Mouse (Mus musculus) lung, embryonic 14.5 days (tissue): Measurements from ENCODE around the gene Terb2. TPM values are rescaled to one million over a fixed set of nuclear protein-coding genes. Genes with fewer than 3 reads are reported as not detected.

Experiments
- ATAC-seq: fragments of 200-750 bp; cut with Nextera tagmentation; 2 replicates; pipeline ENCODE4 v1.8.0; 2017; ENCODE audit warnings: mild to moderate bottlenecking, moderate TSS enrichment, moderate library complexity; ENCODE audit not compliant: insufficient read depth
- DNase-seq: peaks from one replicate; pipeline ENCODE4 v3.0.0-alpha.2; 2015
- H3K27ac ChIP-seq: fragments of 300-500 bp; sonication (generic); 2 replicates; pipeline ENCODE4 v1.5.1; 2014; ENCODE audit warnings: low read depth, mild to moderate bottlenecking, moderate library complexity
- H3K27me3 ChIP-seq: fragments of 300-500 bp; sonication (generic); 2 replicates; pipeline ENCODE4 v1.6.1; 2014; ENCODE audit warnings: low read length, control low read depth; ENCODE audit not compliant: insufficient read depth
- H3K36me3 ChIP-seq: fragments of 300-500 bp; sonication (generic); 2 replicates; pipeline ENCODE4 v1.6.1; 2014; ENCODE audit warnings: control low read depth; ENCODE audit not compliant: insufficient read depth
- H3K4me1 ChIP-seq: fragments of 300-500 bp; sonication (generic); 2 replicates; pipeline ENCODE4 v1.6.1; 2014; ENCODE audit warnings: antibody characterized with exemption, control low read depth; ENCODE audit not compliant: insufficient read depth
- H3K4me2 ChIP-seq: fragments of 300-500 bp; sonication (generic); 2 replicates; pipeline ENCODE4 v1.6.1; 2014; ENCODE audit warnings: mild to moderate bottlenecking
- H3K4me3 ChIP-seq: fragments of 300-500 bp; sonication (generic); 2 replicates; pipeline ENCODE4 v1.5.1; 2014; ENCODE audit warnings: low read depth, low read length
- H3K9ac ChIP-seq: fragments of 300-500 bp; sonication (generic); 2 replicates; pipeline ENCODE4 v1.6.1; 2014
- H3K9me3 ChIP-seq: fragments of 300-500 bp; sonication (generic); 2 replicates; pipeline ENCODE4 v1.6.1; 2016; ENCODE audit warnings: low read depth, low read length, control low read depth
- CTCF ChIP-seq: IDR thresholded peaks from 2 replicates; pipeline ENCODE4 v1.5.1; 2016; ENCODE audit warnings: antibody characterized with exemption, low read depth
- WGBS: fragments of 180-500 bp; shearing (Covaris S2); extraction: QIAGEN DNeasy Blood & Tissue Kit; methylation state at CpG from one replicate; pipeline ENCODE4 v1.1.7; 2014; 5-methylcytosine and 5-hydroxymethylcytosine counted together
- polyA plus RNA-seq: library from polyadenylated mRNA; unstranded; fragments of >200 nt; fragmentation: Nextera tagmentation; extraction: Ambion mirVana; gene quantifications from 2 replicates; pipeline ENCODE4 v1.2.1, GENCODE M21; 2014

Gene Terb2
- polyA plus RNA-seq, 1 experiment from 2014 or later = not detected

- no peak within 1 kb of the TSS for H3K27ac ChIP-seq
- peak; percentile 54 for ATAC-seq
Measured at GRCm38 (mm10) chr2:122160680-122161079, 25.4 kb upstream of the Terb2 start, which contains the start of gene Trim69. Gene Trim69, plus strand, starts transcription at chr2:122160700.

GRCm38 (mm10) chr2:122161542-122161941, 24.5 kb upstream of the Terb2 start:
- peaks cover 9% of the 10 kb centered on the region; the same call in 1 of the 2 replicates for H3K4me1 ChIP-seq

More at GRCm38 (mm10) chr2:122160680-122161079, 25.4 kb upstream of the Terb2 start, which contains the start of gene Trim69:
- DNase-seq = peak; percentile 93
- H3K36me3 ChIP-seq = 0 out of 2 replicates have a peak, but pooled peaks cover under 1% of the 10 kb centered on the region
- 45% methylated on average over 2 of the region's 2 CpGs for WGBS
- no peak within 1 kb of the TSS for H3K4me2 ChIP-seq
- H3K9ac ChIP-seq = no peak within 1 kb of the TSS
- TF ChIP-seq CTCF = peak; percentile 88
- peaks cover 9% of the 10 kb centered on the region; the same call in 1 of the 2 replicates for H3K4me1 ChIP-seq
- no peaks in the 10 kb centered on the region for H3K27me3 ChIP-seq
- no peaks in the 10 kb centered on the region for H3K9me3 ChIP-seq
- H3K4me3 ChIP-seq = no peak within 1 kb of the TSS

DNA sequence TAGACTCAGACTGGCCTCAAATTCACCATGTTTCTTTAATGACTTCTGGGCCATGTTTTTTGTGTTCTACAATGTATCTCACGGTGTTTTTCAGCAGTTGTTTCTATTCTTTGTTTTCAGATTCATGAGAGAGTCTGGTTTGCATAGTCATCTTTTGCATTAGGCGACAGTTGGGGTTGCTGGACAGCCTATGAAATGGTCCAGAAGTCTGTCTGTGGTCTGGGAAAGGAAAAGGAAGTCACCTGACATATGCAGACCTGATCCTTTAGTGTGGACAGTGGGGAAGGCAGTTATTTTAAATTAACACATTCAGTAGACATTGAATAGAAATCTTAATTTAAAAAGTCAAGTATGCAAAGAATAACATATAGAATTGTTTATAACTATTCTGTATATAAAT, 23.5 kb upstream of the Terb2 start:
- Histone ChIP-seq H3K4me2 (no peak overlapping the region), H3K4me1 (peaks cover 9% of the 10 kb centered on the region; the same call in 1 of the 2 replicates), H3K4me3 (no peak overlapping the region), H3K9me3 (no peaks in the 10 kb centered on the region), H3K27me3 (no peaks in the 10 kb centered on the region), H3K36me3 (no peaks in the 10 kb centered on the region), H3K9ac (no peak overlapping the region), H3K27ac (no peak overlapping the region)
- ATAC-seq = no peak
- 83% methylated on average over 2 of the region's 2 CpGs for WGBS
- no peak for TF ChIP-seq CTCF
- DNase-seq = no peak

More at GRCm38 (mm10) chr2:122161542-122161941, 24.5 kb upstream of the Terb2 start:
- no peak overlapping the region for H3K4me3 ChIP-seq
- H3K27ac ChIP-seq = no peak overlapping the region
- no peak overlapping the region for H3K4me2 ChIP-seq
- H3K9ac ChIP-seq = no peak overlapping the region
- peak; percentile 40 for DNase-seq
- no peak for TF ChIP-seq CTCF
- no peaks in the 10 kb centered on the region for H3K9me3 ChIP-seq
- peak; percentile 61; the same call in 1 of the 2 replicates for ATAC-seq
- 36% methylated on average over 4 of the region's 4 CpGs for WGBS
- no peaks in the 10 kb centered on the region for H3K36me3 ChIP-seq
- H3K27me3 ChIP-seq = no peaks in the 10 kb centered on the region

DNA sequence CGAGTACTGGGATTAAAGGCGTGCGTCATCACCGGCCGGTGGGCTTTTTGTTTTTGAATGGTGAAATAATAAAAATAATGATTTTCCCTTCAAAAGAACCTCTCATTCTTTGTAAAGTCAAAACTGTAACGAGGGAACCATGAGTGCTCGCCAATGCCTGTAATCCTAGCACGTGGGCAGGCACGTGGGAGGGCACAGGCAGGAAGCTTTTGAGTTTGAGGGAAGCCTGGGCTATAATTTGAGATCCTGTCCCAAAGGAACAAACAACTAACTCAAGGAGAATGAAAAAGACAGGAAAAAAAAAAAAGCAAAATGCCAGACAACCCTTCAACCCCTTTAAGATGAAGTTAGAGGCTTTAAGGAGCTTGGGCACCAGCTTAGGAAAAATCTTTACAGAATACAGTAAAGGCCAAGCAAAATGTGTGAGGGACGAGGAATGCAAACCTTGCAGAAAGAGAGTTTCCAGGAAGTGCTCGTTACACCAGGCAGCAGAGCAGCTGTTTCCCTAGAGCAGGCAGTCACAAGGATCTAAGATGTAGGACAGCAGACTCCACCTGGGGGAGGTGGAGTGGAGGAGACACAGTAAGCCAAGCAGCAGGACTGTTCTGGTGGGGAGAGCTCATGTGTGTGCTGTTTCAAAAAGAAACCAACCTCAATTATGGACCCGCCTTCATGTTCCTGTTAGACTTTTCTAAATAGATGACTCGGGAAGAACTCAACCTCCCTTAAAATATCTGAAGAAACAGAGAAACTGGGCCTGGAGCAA, 22.5 kb upstream of the Terb2 start:
- ATAC-seq = no peak
- H3K4me2 ChIP-seq = no peak overlapping the region

GRCm38 (mm10) chr2:122164293-122164692, 21.8 kb upstream of the Terb2 start:
- Histone ChIP-seq H3K4me2 (no peak overlapping the region), H3K9me3 (no peaks in the 10 kb centered on the region), H3K4me1 (no peaks in the 10 kb centered on the region), H3K4me3 (no peak overlapping the region), H3K27ac (no peak overlapping the region), H3K36me3 (no peaks in the 10 kb centered on the region), H3K27me3 (no peaks in the 10 kb centered on the region), H3K9ac (no peak overlapping the region)
- TF ChIP-seq CTCF = no peak
- 87% methylated on average over 11 of the region's 11 CpGs for WGBS
- ATAC-seq (no peak), DNase-seq (no peak)

More for the DNA sequence above, 22.5 kb upstream of the Terb2 start:
- 71% methylated on average over 13 of the region's 13 CpGs for WGBS
- no peaks in the 10 kb centered on the region for H3K9me3 ChIP-seq
- no peaks in the 10 kb centered on the region for H3K27me3 ChIP-seq
- H3K9ac ChIP-seq = no peak overlapping the region
- H3K36me3 ChIP-seq = no peaks in the 10 kb centered on the region
- 0 out of 2 replicates have a peak, but pooled peaks cover 2% of the 10 kb centered on the region for H3K4me1 ChIP-seq
- H3K4me3 ChIP-seq = no peak overlapping the region
- TF ChIP-seq CTCF = no peak
- H3K27ac ChIP-seq = no peak overlapping the region
- no peak for DNase-seq

- no peak for DNase-seq
- H3K4me3 ChIP-seq = no peak overlapping the region
- no peaks in the 10 kb centered on the region for H3K4me1 ChIP-seq
- no peaks in the 10 kb centered on the region for H3K36me3 ChIP-seq
- H3K27ac ChIP-seq = no peak overlapping the region
- WGBS = 66% methylated on average over 6 of the region's 6 CpGs
- no peaks in the 10 kb centered on the region for H3K9me3 ChIP-seq
- ATAC-seq = no peak
- TF ChIP-seq CTCF = no peak
- H3K27me3 ChIP-seq = no peaks in the 10 kb centered on the region
- H3K4me2 ChIP-seq = no peak overlapping the region
- H3K9ac ChIP-seq = no peak overlapping the region
Measured at GRCm38 (mm10) chr2:122171292-122171691, 14.8 kb upstream of the Terb2 start.

DNA sequence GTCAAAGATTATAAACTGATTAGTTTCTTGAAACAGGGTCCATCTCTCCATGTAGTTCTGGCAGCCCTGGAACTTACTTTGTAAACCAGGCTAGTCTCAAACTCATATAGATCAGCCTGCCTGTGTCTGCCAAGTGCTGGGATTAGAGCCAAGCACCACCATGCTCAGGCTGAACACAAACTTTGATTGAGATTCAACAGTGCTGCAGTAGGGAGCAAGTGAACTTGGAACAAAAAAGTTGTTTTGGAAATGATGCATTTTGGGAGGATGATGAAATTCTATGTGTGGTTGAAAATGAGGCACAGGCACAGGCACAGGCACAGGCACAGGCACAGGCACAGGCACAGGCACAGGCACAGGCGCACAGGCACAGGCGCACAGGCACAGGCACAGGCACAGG, 13.9 kb upstream of the Terb2 start:
- Histone ChIP-seq H3K9ac (no peak overlapping the region), H3K4me3 (no peak overlapping the region), H3K9me3 (no peaks in the 10 kb centered on the region), H3K4me2 (no peak overlapping the region), H3K27me3 (no peaks in the 10 kb centered on the region), H3K27ac (no peak overlapping the region), H3K36me3 (no peaks in the 10 kb centered on the region), H3K4me1 (no peaks in the 10 kb centered on the region)
- peak; percentile 50 for DNase-seq
- WGBS = 95% methylated on average over 2 of the region's 2 CpGs
- ATAC-seq = no peak
- no peak for TF ChIP-seq CTCF
